Mouse (Mus musculus) stomach, embryonic 15.5 days (tissue): ENCODE results near the gene Olfr1019. TPM values are rescaled to one million over a fixed set of nuclear protein-coding genes. Genes with fewer than 3 reads are reported as not detected.

Experiments used
- ATAC-seq: fragments of 200-750 bp; cut with Nextera tagmentation; 2 replicates; pipeline ENCODE4 v1.8.0; 2017; ENCODE audit warnings: low read depth, moderate number of reproducible peaks, moderate TSS enrichment; ENCODE audit not compliant: insufficient read depth, low FRiP score
- H3K27ac ChIP-seq: fragments of 300-500 bp; sonication (generic); 2 replicates; pipeline ENCODE4 v1.5.1; 2015; ENCODE audit warnings: mild to moderate bottlenecking, inconsistent platforms
- H3K27me3 ChIP-seq: fragments of 300-500 bp; sonication (generic); replicated peaks from 2 replicates; pipeline ENCODE4 v1.6.1; 2015; ENCODE audit warnings: inconsistent platforms
- H3K36me3 ChIP-seq: fragments of 300-500 bp; sonication (generic); 2 replicates; pipeline ENCODE4 v1.6.1; 2015; ENCODE audit warnings: inconsistent platforms
- H3K4me1 ChIP-seq: fragments of 300-500 bp; sonication (generic); 2 replicates; pipeline ENCODE4 v1.6.1; 2015; ENCODE audit warnings: inconsistent platforms
- H3K4me2 ChIP-seq: fragments of 300-500 bp; sonication (generic); 2 replicates; pipeline ENCODE4 v1.6.1; 2015; ENCODE audit warnings: mild to moderate bottlenecking, inconsistent platforms
- H3K4me3 ChIP-seq: fragments of 300-500 bp; sonication (generic); replicated peaks from 2 replicates; pipeline ENCODE4 v1.5.1; 2015; ENCODE audit warnings: inconsistent platforms
- H3K9ac ChIP-seq: fragments of 300-500 bp; sonication (generic); 2 replicates; pipeline ENCODE4 v1.6.1; 2015; ENCODE audit warnings: inconsistent platforms
- H3K9me3 ChIP-seq: fragments of 300-500 bp; sonication (generic); 2 replicates; pipeline ENCODE4 v1.6.1; 2016; ENCODE audit warnings: inconsistent platforms
- WGBS: fragments of 180-500 bp; shearing (Covaris S2); methylation state at CpG from one replicate; pipeline ENCODE4 v1.1.7; 2015; 5-methylcytosine and 5-hydroxymethylcytosine counted together
- polyA plus RNA-seq: library from polyadenylated mRNA; unstranded; fragments of >200 nt; fragmentation: Nextera tagmentation; extraction: Ambion mirVana; gene quantifications from 2 replicates; pipeline ENCODE4 v1.2.1, GENCODE M21; 2015

The Olfr1019 gene
- polyA plus RNA-seq, result not detected in 2 replicates

GRCm38 (mm10) chr2:85845383-85845782 is at the start of gene Olfr1019:
Gene Olfr1019, minus strand, starts transcription at chr2:85845483.
- H3K9ac ChIP-seq, result no peak within 1 kb of the TSS
- H3K27me3 ChIP-seq, result no peaks in the 10 kb centered on the region
- H3K27ac ChIP-seq, result no peak within 1 kb of the TSS
- no peak within 1 kb of the TSS for H3K4me2 ChIP-seq
- H3K9me3 ChIP-seq, result no peaks in the 10 kb centered on the region
- ATAC-seq, result no peak
- H3K4me3 ChIP-seq, result no peak within 1 kb of the TSS
- H3K36me3 ChIP-seq, result no peaks in the 10 kb centered on the region
- H3K4me1 ChIP-seq, result no peaks in the 10 kb centered on the region

DNA sequence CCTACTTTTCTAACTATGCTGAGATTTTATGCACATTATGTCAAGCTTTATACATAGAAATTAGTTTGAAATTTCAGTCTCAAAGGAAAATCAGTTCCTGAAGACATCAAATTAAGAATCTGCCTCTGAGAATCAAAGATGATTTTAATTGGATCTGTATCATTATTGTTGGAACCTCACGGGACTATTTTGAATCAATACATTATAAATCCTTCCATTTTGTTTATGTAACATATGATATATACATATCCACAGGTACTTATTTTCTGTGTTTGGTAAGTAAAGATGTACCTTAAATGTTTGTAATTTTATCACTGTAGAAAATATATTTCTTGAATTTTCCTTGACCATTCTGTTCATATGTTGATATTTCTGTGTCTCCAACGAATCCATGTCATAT is 40.1 kb upstream of the Olfr1019 start, which contains the start of gene Olfr1023:
Gene Olfr1023 (plus strand): TSS at position 301 of the 400 bp plus-strand sequence.
- Histone ChIP-seq H3K27me3 (no peaks in the 10 kb centered on the region), H3K9ac (no peak within 1 kb of the TSS), H3K4me3 (no peak within 1 kb of the TSS), H3K4me1 (no peaks in the 10 kb centered on the region), H3K9me3 (no peaks in the 10 kb centered on the region), H3K27ac (no peak within 1 kb of the TSS), H3K4me2 (no peak within 1 kb of the TSS), H3K36me3 (no peaks in the 10 kb centered on the region)
- ATAC-seq, result no peak
- WGBS, result 69% methylated on average over 2 of the region's 2 CpGs

DNA sequence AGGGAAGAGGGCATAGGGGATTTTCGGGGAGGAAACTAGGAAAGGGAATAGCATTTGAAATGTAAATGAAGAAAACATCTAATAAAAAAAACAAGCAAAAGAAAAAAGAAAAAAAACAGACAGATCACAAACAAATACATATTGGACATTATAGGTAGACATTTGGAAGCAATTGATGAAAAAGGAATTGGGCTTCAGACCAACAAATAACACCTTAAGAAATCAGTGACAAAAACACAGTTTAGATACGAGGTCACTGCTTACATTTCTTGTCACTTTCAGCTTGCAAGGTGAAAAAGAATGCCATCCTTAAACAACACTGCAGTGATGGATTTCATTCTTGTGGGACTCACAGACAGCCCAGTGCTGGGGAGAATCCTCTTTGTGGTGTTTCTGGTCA is 23.0 kb upstream of the Olfr1019 start, which contains the start of gene Olfr1022:
Gene Olfr1022 (plus strand): TSS at position 301 of the 400 bp plus-strand sequence.
- Histone ChIP-seq H3K9me3 (no peaks in the 10 kb centered on the region), H3K27me3 (no peaks in the 10 kb centered on the region), H3K4me3 (no peak within 1 kb of the TSS), H3K27ac (no peak within 1 kb of the TSS), H3K4me2 (no peak within 1 kb of the TSS), H3K9ac (no peak within 1 kb of the TSS), H3K4me1 (no peaks in the 10 kb centered on the region), H3K36me3 (no peaks in the 10 kb centered on the region)
- ATAC-seq, result no peak
- WGBS, result 28% methylated on average over 2 of the region's 2 CpGs

- ATAC-seq, result no peak
- Histone ChIP-seq H3K27me3 (no peaks in the 10 kb centered on the region), H3K27ac (no peak within 1 kb of the TSS), H3K9me3 (no peaks in the 10 kb centered on the region), H3K36me3 (no peaks in the 10 kb centered on the region), H3K4me1 (no peaks in the 10 kb centered on the region), H3K4me2 (no peak within 1 kb of the TSS), H3K4me3 (no peak within 1 kb of the TSS), H3K9ac (no peak within 1 kb of the TSS)
- WGBS, result 88% methylated on average over 1 of the region's 1 CpGs
Measured at GRCm38 (mm10) chr2:85846730-85847129, 1.4 kb upstream of the Olfr1019 start, which contains the start of gene Olfr1020. Gene Olfr1020, plus strand, starts transcription at chr2:85847030.

GRCm38 (mm10) chr2:85818179-85818578 is 27.1 kb downstream of the Olfr1019 start, which contains the start of gene Olfr1018:
Gene Olfr1018, plus strand, starts transcription at chr2:85818479.
- no peak within 1 kb of the TSS for H3K4me3 ChIP-seq

GRCm38 (mm10) chr2:85804501-85804900 is 40.8 kb downstream of the Olfr1019 start:
- Histone ChIP-seq H3K27ac (no peak overlapping the region), H3K4me1 (no peaks in the 10 kb centered on the region), H3K4me2 (no peak overlapping the region), H3K27me3 (no peaks in the 10 kb centered on the region), H3K9ac (no peak overlapping the region), H3K4me3 (no peak overlapping the region), H3K36me3 (no peaks in the 10 kb centered on the region), H3K9me3 (no peaks in the 10 kb centered on the region)
- no peak for ATAC-seq
- 80% methylated on average over 4 of the region's 4 CpGs for WGBS

More at GRCm38 (mm10) chr2:85818179-85818578, 27.1 kb downstream of the Olfr1019 start, which contains the start of gene Olfr1018:
- H3K27ac ChIP-seq, result no peak within 1 kb of the TSS
- H3K4me1 ChIP-seq, result no peaks in the 10 kb centered on the region
- no peak for ATAC-seq
- H3K27me3 ChIP-seq, result no peaks in the 10 kb centered on the region
- no peaks in the 10 kb centered on the region for H3K36me3 ChIP-seq
- no peaks in the 10 kb centered on the region for H3K9me3 ChIP-seq
- no peak within 1 kb of the TSS for H3K4me2 ChIP-seq
- H3K9ac ChIP-seq, result no peak within 1 kb of the TSS

GRCm38 (mm10) chr2:85802444-85802843 is 42.8 kb downstream of the Olfr1019 start, which contains the start of gene Olfr1016:
Gene Olfr1016, minus strand, starts transcription at chr2:85802544.
- 88% methylated on average over 2 of the region's 2 CpGs for WGBS
- Histone ChIP-seq H3K36me3 (no peaks in the 10 kb centered on the region), H3K4me1 (no peaks in the 10 kb centered on the region), H3K4me3 (no peak within 1 kb of the TSS), H3K27me3 (no peaks in the 10 kb centered on the region), H3K27ac (no peak within 1 kb of the TSS), H3K4me2 (no peak within 1 kb of the TSS), H3K9me3 (no peaks in the 10 kb centered on the region), H3K9ac (no peak within 1 kb of the TSS)
- ATAC-seq, result no peak

- Histone ChIP-seq H3K27me3 (no peaks in the 10 kb centered on the region), H3K9me3 (no peaks in the 10 kb centered on the region), H3K27ac (no peak overlapping the region), H3K36me3 (no peaks in the 10 kb centered on the region), H3K4me1 (no peaks in the 10 kb centered on the region), H3K4me2 (no peak overlapping the region), H3K9ac (no peak overlapping the region), H3K4me3 (no peak overlapping the region)
- no peak for ATAC-seq
- 50% methylated on average over 2 of the region's 2 CpGs for WGBS
Measured at GRCm38 (mm10) chr2:85792331-85792730, 53.0 kb downstream of the Olfr1019 start.

Other genes starting within 250 kb of the Olfr1019 start
- gene Olfr1000, start 233.6 kb downstream of the Olfr1019 start, polyA plus RNA-seq, result not detected in 2 replicates
- not detected in 2 replicates for gene Olfr1002, start 194.8 kb downstream of the Olfr1019 start, polyA plus RNA-seq
- not detected in 2 replicates for gene Olfr154, start 181.0 kb downstream of the Olfr1019 start, polyA plus RNA-seq
- not detected in 2 replicates for gene Olfr1006, start 166.7 kb downstream of the Olfr1019 start, polyA plus RNA-seq
- not detected in 2 replicates for gene Olfr1008, start 156.1 kb downstream of the Olfr1019 start, polyA plus RNA-seq
- gene Olfr1009, start 130.1 kb downstream of the Olfr1019 start, polyA plus RNA-seq, result not detected in 2 replicates
- not detected in 2 replicates for gene Olfr1012, start 82.7 kb downstream of the Olfr1019 start, polyA plus RNA-seq
- gene Olfr1013, start 78.4 kb downstream of the Olfr1019 start, polyA plus RNA-seq, result not detected in 2 replicates
- not detected in 2 replicates for gene Olfr1014, start 72.8 kb downstream of the Olfr1019 start, polyA plus RNA-seq
- not detected in 2 replicates for gene Olfr1015, start 63.5 kb downstream of the Olfr1019 start, polyA plus RNA-seq
- gene Olfr1016, start 42.9 kb downstream of the Olfr1019 start, polyA plus RNA-seq, result not detected in 2 replicates
- gene Olfr1018, start 27.0 kb downstream of the Olfr1019 start, polyA plus RNA-seq, result not detected in 2 replicates
- not detected in 2 replicates for gene Olfr1020, start 1.5 kb upstream of the Olfr1019 start, polyA plus RNA-seq
- not detected in 2 replicates for gene Olfr1022, start 23.1 kb upstream of the Olfr1019 start, polyA plus RNA-seq
- not detected in 2 replicates for gene Olfr1023, start 40.2 kb upstream of the Olfr1019 start, polyA plus RNA-seq
- not detected in 2 replicates for gene Olfr1024, start 59.6 kb upstream of the Olfr1019 start, polyA plus RNA-seq
- not detected in 2 replicates for gene Olfr1025-ps1, start 69.7 kb upstream of the Olfr1019 start, polyA plus RNA-seq
- gene Olfr1026, start 76.1 kb upstream of the Olfr1019 start, polyA plus RNA-seq, result not detected in 2 replicates
- not detected in 2 replicates for gene Olfr1028, start 105.0 kb upstream of the Olfr1019 start, polyA plus RNA-seq
- gene Olfr1029, start 128.4 kb upstream of the Olfr1019 start, polyA plus RNA-seq, result not detected in 2 replicates
- gene Olfr1030, start 133.8 kb upstream of the Olfr1019 start, polyA plus RNA-seq, result not detected in 2 replicates
- not detected in 2 replicates for gene Olfr1031, start 144.8 kb upstream of the Olfr1019 start, polyA plus RNA-seq
- not detected in 2 replicates for gene Olfr1032, start 160.1 kb upstream of the Olfr1019 start, polyA plus RNA-seq
- 3.6 and 5.2 TPM in 2 replicates for gene Olfr1033, start 175.2 kb upstream of the Olfr1019 start, polyA plus RNA-seq
- gene Olfr1034, start 200.4 kb upstream of the Olfr1019 start, polyA plus RNA-seq, result 0.05 and 0.10 TPM in 2 replicates
- not detected in 2 replicates for gene Olfr1036, start 228.5 kb upstream of the Olfr1019 start, polyA plus RNA-seq
- not detected in 2 replicates for gene Olfr1037, start 241.9 kb upstream of the Olfr1019 start, polyA plus RNA-seq